Mouse (Mus musculus) retina, adult 2 months (tissue): Measurements from ENCODE around the gene Gspt2.
"Not testable (repeated sequence)": the region's sequence is repeated elsewhere in the genome, so short reads cannot be mapped to it uniquely, and the experiment has no call there.

Experiments used
- DNase-seq: peaks from one replicate; pipeline ENCODE4 v3.0.0-alpha.2; 2012; ENCODE audit warnings: low read depth, low spot score

The Gspt2 gene

GRCm38 (mm10) chrX:94635961-94636563 is at the start of gene Gspt2:
Gene Gspt2 (plus strand): TSS chrX:94636069.
- peak; percentile 52 for DNase-seq

- DNase-seq: peak; percentile 8
Measured at GRCm38 (mm10) chrX:94624835-94625803, 10.8 kb upstream of the Gspt2 start.

- no peak for DNase-seq
Measured at GRCm38 (mm10) chrX:94636911-94637310, 1.0 kb downstream of the Gspt2 start.

- DNase-seq: no peak
Measured at GRCm38 (mm10) chrX:94648541-94648940, 12.7 kb downstream of the Gspt2 start.

GRCm38 (mm10) chrX:94657734-94658133 is 21.9 kb downstream of the Gspt2 start:
- DNase-seq: no peak

- DNase-seq: no peak
Measured at GRCm38 (mm10) chrX:94670814-94671213, 34.9 kb downstream of the Gspt2 start.

- peak; percentile 28 for DNase-seq
Measured at GRCm38 (mm10) chrX:94674977-94675376, 39.1 kb downstream of the Gspt2 start.

GRCm38 (mm10) chrX:94681581-94681980 is 45.7 kb downstream of the Gspt2 start:
- not testable (repeated sequence) for DNase-seq

GRCm38 (mm10) chrX:94689593-94689992 is 53.7 kb downstream of the Gspt2 start:
- DNase-seq: not testable (repeated sequence)
